Mouse (Mus musculus) kidney, postnatal 10 days (tissue): ENCODE results near the gene Stmn1.

ENCODE experiments used
- DNase-seq: peaks from one replicate; pipeline ENCODE4 v3.0.0; 2021; ENCODE audit warnings: mixed read lengths

The Stmn1 gene

DNA sequence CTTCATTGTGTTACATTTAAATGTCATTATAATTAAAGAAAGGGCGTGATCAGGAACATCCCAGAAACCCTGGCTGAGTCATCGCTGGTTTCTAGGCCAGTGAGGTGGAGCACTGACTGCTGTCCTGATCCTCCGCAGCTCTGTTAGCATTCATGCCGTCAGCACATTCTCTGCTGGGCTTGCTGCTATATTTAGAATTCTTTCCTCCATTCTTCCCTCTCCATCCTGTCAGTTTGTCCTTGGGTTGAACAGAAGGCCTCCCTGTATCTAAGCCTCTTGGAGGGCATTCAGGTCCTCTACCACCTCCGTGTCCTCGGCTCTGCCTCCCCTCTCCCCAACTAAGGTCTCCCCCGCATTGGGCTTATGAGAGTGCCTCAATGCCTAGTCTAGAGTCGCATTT is 48.9 kb downstream of the Stmn1 start:
- peak; percentile 45 for DNase-seq

DNA sequence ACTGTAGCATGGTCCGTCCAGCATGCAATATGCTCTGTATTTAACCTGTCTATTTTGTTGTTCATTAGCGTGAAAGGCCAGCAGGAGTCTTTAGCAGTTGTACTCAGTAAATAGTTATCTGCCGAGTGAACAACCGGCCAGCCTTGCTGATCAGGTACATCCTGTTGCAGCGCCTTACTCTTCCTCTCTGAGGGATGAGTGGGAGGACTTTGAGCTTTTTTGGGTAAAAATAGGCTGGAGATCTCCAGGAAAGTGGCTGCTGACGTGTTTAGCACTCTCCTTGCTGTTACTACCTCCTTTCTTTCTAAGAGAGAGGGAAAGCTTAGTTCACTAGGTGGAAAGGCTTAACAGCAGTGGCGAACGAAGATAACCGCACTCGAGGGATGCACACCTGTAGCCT is 49.6 kb downstream of the Stmn1 start:
- no peak for DNase-seq

DNA sequence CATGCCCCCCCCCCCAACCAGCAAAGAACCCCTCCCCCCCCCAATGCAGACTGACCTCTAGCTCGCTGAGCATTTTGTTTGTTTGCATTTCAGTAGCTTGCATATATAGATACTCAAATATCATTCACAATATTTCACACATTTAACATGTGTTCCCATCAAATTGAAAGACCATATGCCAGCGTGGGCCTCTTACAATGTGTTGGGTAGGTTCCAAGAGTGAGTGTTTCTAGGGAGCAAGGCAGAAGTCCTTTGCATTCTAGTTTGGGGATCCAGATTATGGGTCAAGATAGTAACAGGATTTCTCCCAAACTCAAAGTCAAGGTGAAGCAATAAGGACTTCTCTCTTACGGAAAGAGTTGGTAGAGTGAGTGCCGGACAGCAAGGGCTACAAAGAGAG is 50.4 kb downstream of the Stmn1 start:
- DNase-seq: no peak

DNA sequence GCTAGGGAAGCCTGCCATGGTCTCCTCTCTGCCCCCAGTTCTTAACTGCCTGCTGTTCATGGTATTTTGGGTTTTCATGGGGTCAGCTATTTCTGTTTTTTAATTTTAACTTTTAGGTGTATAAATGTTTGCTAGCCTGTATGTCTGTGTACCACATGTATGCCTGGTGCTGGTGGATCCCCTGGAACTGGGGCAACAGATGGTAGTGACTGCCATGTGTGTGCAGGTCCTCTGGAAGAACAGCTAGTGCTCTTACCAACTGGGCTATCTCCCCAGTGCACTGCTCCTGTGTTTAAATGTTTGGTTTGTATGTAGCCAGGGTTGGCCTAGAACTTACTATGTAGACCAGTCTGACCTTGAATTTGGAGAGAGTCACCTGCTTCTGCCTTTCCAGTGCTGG is 51.2 kb downstream of the Stmn1 start:
- no peak for DNase-seq
